Mouse (Mus musculus) c-Kit-positive CD71-negative TER-119-negative erythroid progenitor cells, embryonic 14.5 days (primary cell): ENCODE results near the gene Faap24.

Experiments
- DNase-seq: peaks from one replicate; pipeline ENCODE4 v3.0.0-alpha.2; 2013; ENCODE audit warnings: low read depth

Faap24 gene

GRCm38 (mm10) chr7:35365161-35365910 lies 31.3 kb downstream of the Faap24 start:
- DNase-seq = no peak

- no peak for DNase-seq
Observed at GRCm38 (mm10) chr7:35362868-35363267, 33.8 kb downstream of the Faap24 start.

- no peak for DNase-seq
Observed at GRCm38 (mm10) chr7:35362253-35362652, 34.4 kb downstream of the Faap24 start.

GRCm38 (mm10) chr7:35357621-35358020 lies 39.0 kb downstream of the Faap24 start:
- DNase-seq = no peak

- no peak for DNase-seq
Observed at GRCm38 (mm10) chr7:35355303-35355872, 41.2 kb downstream of the Faap24 start.

- DNase-seq = no peak
Observed at GRCm38 (mm10) chr7:35353306-35353705, 43.3 kb downstream of the Faap24 start.

GRCm38 (mm10) chr7:35351155-35351554 lies 45.5 kb downstream of the Faap24 start:
- DNase-seq = no peak

GRCm38 (mm10) chr7:35349886-35350684 lies 46.6 kb downstream of the Faap24 start:
- no peak for DNase-seq

GRCm38 (mm10) chr7:35349022-35349421 lies 47.6 kb downstream of the Faap24 start:
- DNase-seq = no peak

GRCm38 (mm10) chr7:35347918-35348700 lies 48.5 kb downstream of the Faap24 start:
- no peak for DNase-seq

GRCm38 (mm10) chr7:35344785-35345330 lies 51.8 kb downstream of the Faap24 start:
- DNase-seq = no peak

- DNase-seq = no peak
Observed at GRCm38 (mm10) chr7:35342498-35342897, 54.1 kb downstream of the Faap24 start.
